Mouse (Mus musculus): ENCODE results near the gene Lgr4. TPM values are rescaled to one million over a fixed set of nuclear protein-coding genes. Genes with fewer than 3 reads are reported as not detected.

The Lgr4 gene
- polyA plus RNA-seq, 1 experiment from 2014 or later = 3.9 TPM

DNA sequence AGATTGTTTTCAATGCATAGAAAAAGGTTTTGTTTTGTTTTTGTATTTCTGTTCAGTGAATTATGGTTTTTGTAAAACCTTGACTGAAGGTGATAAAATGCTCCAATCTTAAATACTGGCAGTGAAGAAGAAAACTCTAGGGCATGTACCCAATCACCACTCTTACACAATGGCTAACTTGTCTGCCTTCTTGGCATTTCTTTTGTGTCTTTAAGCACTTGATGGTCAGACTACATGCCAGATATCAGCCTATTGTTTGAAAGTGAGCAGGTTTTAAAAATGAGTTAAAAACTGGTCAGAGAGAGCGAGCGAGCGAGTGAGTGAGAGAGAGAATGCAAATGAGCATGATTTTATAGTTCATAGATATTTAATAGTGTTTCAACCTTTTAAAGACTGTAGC is 6.5 kb downstream of the Lgr4 start:
- Histone ChIP-seq H3K9ac (replicated peaks) (no peak overlapping the region), H3K36me3 (replicated peaks; ENCODE audit: insufficient read depth, low read length) (0 out of 2 replicates have a peak, but pooled peaks cover 5% of the 10 kb centered on the region), H3K9me3 (ENCODE audit: low read length) (no peaks in the 10 kb centered on the region), H3K4me3 (ENCODE audit: low read depth, low read length) (no peak overlapping the region), H3K4me2 (ENCODE audit: low read depth, low read length) (no peak overlapping the region), H3K27ac (ENCODE audit: low read depth) (no peak overlapping the region), H3K27me3 (ENCODE audit: insufficient read depth, low read length) (no peaks in the 10 kb centered on the region), H3K4me1 (ENCODE audit: insufficient read depth) (peaks cover 14% of the 10 kb centered on the region)
- WGBS (ENCODE audit: insufficient replicate concordance) = 89% methylated on average over 3 of the region's 3 CpGs
- DNase-seq (no peak), ATAC-seq (no peak)
- no peak for TF ChIP-seq EP300 (IDR thresholded peaks at IDR 0.05; ENCODE audit: low read depth)
- no peak for TF ChIP-seq CTCF (IDR thresholded peaks at IDR 0.05; ENCODE audit: low read depth)

DNA sequence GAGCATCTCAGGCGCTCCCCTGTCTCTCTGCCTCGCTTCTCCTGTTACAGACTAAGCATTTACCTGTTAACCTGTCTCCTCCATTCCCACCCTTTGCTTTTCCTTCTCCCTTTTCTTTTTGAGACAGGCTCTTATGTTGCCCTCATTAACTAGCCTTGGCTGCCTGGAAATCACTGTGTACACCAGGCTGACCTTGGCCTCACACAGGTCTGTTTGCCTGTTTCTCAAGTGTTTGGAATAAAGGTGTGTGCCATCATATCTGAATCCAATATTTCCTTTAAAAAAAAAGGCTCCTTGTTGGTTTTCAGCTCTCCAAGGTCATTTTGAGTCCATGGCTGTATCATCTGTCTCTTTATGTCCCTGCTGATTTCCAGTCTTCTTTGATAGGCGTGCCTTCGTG is 9.5 kb downstream of the Lgr4 start:
- Histone ChIP-seq H3K9me3 (ENCODE audit: low read length) (no peaks in the 10 kb centered on the region), H3K36me3 (replicated peaks; ENCODE audit: insufficient read depth, low read length) (0 out of 2 replicates have a peak, but pooled peaks cover 5% of the 10 kb centered on the region), H3K4me1 (ENCODE audit: insufficient read depth) (peaks cover 3% of the 10 kb centered on the region; the same call in 1 of the 2 replicates), H3K27me3 (ENCODE audit: insufficient read depth, low read length) (no peaks in the 10 kb centered on the region), H3K4me3 (ENCODE audit: low read depth, low read length) (no peak overlapping the region), H3K27ac (ENCODE audit: low read depth) (peak overlapping the region; percentile 39; the same call in 1 of the 2 replicates), H3K4me2 (ENCODE audit: low read depth, low read length) (no peak overlapping the region), H3K9ac (replicated peaks) (no peak overlapping the region)
- no peak for ATAC-seq
- TF ChIP-seq CTCF (IDR thresholded peaks at IDR 0.05; ENCODE audit: low read depth) (no peak), EP300 (IDR thresholded peaks at IDR 0.05; ENCODE audit: low read depth) (no peak)
- WGBS (ENCODE audit: insufficient replicate concordance) = 82% methylated on average over 4 of the region's 4 CpGs
- no peak for DNase-seq

DNA sequence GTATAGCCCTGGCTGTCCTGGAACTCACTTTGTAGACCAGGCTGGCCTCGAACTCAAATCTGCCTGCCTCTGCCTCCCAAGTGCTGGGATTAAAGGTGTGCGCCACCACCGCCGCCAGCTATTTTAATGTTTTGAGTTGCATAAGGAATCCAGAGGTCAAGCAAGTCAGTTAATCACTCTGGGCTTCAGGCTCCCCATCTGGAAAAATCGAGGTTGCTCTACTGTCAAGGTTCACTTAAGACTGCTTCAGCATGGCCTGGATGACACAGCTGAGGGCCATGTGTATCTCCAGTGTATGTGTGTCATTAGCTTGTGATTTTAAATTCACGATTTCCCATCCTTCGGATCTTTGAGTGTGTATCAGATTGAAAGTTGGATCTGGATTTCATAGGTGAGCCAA is 10.0 kb downstream of the Lgr4 start:
- Histone ChIP-seq H3K9ac (replicated peaks) (no peak overlapping the region), H3K27me3 (ENCODE audit: insufficient read depth, low read length) (no peaks in the 10 kb centered on the region), H3K9me3 (ENCODE audit: low read length) (no peaks in the 10 kb centered on the region), H3K27ac (ENCODE audit: low read depth) (no peak overlapping the region), H3K4me2 (ENCODE audit: low read depth, low read length) (no peak overlapping the region), H3K4me1 (ENCODE audit: insufficient read depth) (peaks cover 7% of the 10 kb centered on the region; the same call in 1 of the 2 replicates), H3K4me3 (ENCODE audit: low read depth, low read length) (no peak overlapping the region), H3K36me3 (replicated peaks; ENCODE audit: insufficient read depth, low read length) (0 out of 2 replicates have a peak, but pooled peaks cover 5% of the 10 kb centered on the region)
- WGBS (ENCODE audit: insufficient replicate concordance) = 75% methylated on average over 7 of the region's 7 CpGs
- TF ChIP-seq EP300 (IDR thresholded peaks at IDR 0.05; ENCODE audit: low read depth) (no peak), CTCF (IDR thresholded peaks at IDR 0.05; ENCODE audit: low read depth) (no peak)
- ATAC-seq (no peak), DNase-seq (no peak)

DNA sequence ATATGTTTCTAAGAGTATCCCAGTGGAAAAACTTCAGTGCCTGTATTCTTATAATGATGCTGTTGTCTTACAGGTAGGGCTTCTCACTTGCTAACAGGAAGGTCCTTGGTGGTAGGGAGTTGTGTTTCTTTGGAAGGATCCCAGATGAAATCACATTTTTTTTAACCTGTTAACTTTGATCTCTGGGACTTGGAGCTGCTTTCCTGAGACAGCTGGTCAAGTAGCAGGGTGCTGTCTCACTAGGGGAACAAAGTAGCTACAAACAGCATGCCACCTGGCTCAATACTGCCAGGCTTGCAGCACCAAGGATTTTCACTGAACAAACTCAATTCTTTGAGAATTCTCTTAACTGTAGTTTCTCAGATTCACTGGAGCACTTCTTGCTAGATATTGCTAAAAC is 10.4 kb downstream of the Lgr4 start:
- Histone ChIP-seq H3K27ac (ENCODE audit: low read depth) (no peak overlapping the region), H3K27me3 (ENCODE audit: insufficient read depth, low read length) (no peaks in the 10 kb centered on the region), H3K36me3 (replicated peaks; ENCODE audit: insufficient read depth, low read length) (0 out of 2 replicates have a peak, but pooled peaks cover 5% of the 10 kb centered on the region), H3K4me1 (ENCODE audit: insufficient read depth) (peaks cover 9% of the 10 kb centered on the region; the same call in 1 of the 2 replicates), H3K4me2 (ENCODE audit: low read depth, low read length) (no peak overlapping the region), H3K4me3 (ENCODE audit: low read depth, low read length) (no peak overlapping the region), H3K9ac (replicated peaks) (no peak overlapping the region), H3K9me3 (ENCODE audit: low read length) (no peaks in the 10 kb centered on the region)
- DNase-seq (no peak), ATAC-seq (no peak)
- TF ChIP-seq EP300 (IDR thresholded peaks at IDR 0.05; ENCODE audit: low read depth) = no peak
- TF ChIP-seq CTCF (IDR thresholded peaks at IDR 0.05; ENCODE audit: low read depth) = no peak

DNA sequence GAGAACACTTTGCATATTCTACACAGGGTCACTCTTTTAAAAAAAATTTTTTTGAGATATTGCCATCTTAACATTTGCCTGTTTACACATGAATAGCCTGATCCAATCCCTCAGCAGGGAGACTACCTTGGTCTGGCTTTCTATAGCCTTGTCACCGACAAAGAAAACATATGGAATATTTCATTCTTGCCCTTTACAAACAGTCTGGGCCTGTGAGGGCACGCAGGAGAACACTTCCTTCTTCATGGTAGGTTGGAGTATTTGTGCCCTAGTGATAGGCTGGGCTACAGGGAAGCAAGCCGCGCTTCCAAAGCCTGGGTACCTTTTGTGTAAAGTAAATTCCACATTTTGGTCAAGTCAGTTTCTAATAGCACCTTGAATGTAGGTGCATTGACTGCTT is 11.3 kb downstream of the Lgr4 start:
- DNase-seq (no peak), ATAC-seq (no peak)
- Histone ChIP-seq H3K4me3 (ENCODE audit: low read depth, low read length) (no peak overlapping the region), H3K4me2 (ENCODE audit: low read depth, low read length) (no peak overlapping the region), H3K9me3 (ENCODE audit: low read length) (no peaks in the 10 kb centered on the region), H3K36me3 (replicated peaks; ENCODE audit: insufficient read depth, low read length) (0 out of 2 replicates have a peak, but pooled peaks cover 5% of the 10 kb centered on the region), H3K27me3 (ENCODE audit: insufficient read depth, low read length) (no peaks in the 10 kb centered on the region), H3K4me1 (ENCODE audit: insufficient read depth) (peaks cover 10% of the 10 kb centered on the region; the same call in 1 of the 2 replicates), H3K9ac (replicated peaks) (no peak overlapping the region), H3K27ac (ENCODE audit: low read depth) (no peak overlapping the region)
- 70% methylated on average over 4 of the region's 4 CpGs for whole genome bisulfite sequencing (ENCODE audit: insufficient replicate concordance)
- TF ChIP-seq CTCF (IDR thresholded peaks at IDR 0.05; ENCODE audit: low read depth) = no peak
- no peak for TF ChIP-seq EP300 (IDR thresholded peaks at IDR 0.05; ENCODE audit: low read depth)

DNA sequence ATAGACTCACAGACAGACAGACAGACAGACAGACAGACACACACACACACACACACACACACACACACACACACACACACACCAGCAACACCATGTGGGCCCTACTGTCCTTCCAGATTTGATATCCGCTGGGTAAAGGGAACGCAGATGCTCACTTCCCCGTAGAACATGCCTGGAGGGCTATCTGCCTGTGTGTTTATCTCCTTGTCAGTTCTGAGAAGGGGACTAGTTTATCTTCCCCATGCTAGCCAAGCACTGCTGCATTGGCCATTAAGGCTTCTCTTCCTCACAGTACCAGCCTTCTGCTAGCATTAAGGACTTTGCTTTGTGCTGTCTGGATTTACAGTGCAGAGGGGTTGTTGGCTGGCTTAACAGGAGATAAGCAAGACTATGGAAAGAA is 11.8 kb downstream of the Lgr4 start:
- ATAC-seq (no peak), DNase-seq (no peak)
- WGBS (ENCODE audit: insufficient replicate concordance) = 59% methylated on average over 3 of the region's 3 CpGs
- TF ChIP-seq CTCF (IDR thresholded peaks at IDR 0.05; ENCODE audit: low read depth) (no peak), EP300 (IDR thresholded peaks at IDR 0.05; ENCODE audit: low read depth) (no peak)
- no peaks in the 10 kb centered on the region for H3K9me3 ChIP-seq (ENCODE audit: low read length)
- no peak overlapping the region for H3K27ac ChIP-seq (ENCODE audit: low read depth)
- no peaks in the 10 kb centered on the region for H3K27me3 ChIP-seq (ENCODE audit: insufficient read depth, low read length)
- no peak overlapping the region for H3K4me3 ChIP-seq (ENCODE audit: low read depth, low read length)
- no peak overlapping the region for H3K4me2 ChIP-seq (ENCODE audit: low read depth, low read length)
- H3K4me1 ChIP-seq (ENCODE audit: insufficient read depth) = peaks cover 10% of the 10 kb centered on the region; the same call in 1 of the 2 replicates
- H3K9ac ChIP-seq (replicated peaks) = no peak overlapping the region
- 0 out of 2 replicates have a peak, but pooled peaks cover 5% of the 10 kb centered on the region for H3K36me3 ChIP-seq (replicated peaks; ENCODE audit: insufficient read depth, low read length)
